Mouse (Mus musculus): ENCODE measurements around the gene Ano6.

The Ano6 gene

DNA sequence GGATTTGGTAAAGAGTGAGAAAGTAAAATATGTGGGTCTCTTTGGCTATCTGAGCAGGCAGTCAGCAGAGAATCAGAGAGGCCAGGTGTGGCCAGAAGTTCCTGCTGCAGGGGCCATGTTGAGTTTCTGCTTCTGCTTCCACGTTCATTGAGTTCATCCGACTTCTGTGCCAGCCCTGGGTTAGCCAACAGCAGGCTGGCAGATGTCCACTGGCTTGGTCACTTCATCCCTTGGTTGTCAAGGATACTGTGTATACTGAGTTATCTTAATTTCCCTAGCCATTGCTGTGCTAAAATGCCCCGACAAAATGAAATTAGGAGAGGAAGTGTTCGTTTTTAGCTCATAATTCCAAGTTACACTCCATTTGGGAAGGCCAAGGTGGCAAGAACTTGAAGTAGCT is 21.1 kb upstream of the Ano6 start:
- no peak for DNase-seq

GRCm38 (mm10) chr15:95770307-95770706 is 20.3 kb upstream of the Ano6 start:
- no peak for DNase-seq

GRCm38 (mm10) chr15:95772374-95772773 is 18.3 kb upstream of the Ano6 start:
- DNase-seq, result no peak

DNA sequence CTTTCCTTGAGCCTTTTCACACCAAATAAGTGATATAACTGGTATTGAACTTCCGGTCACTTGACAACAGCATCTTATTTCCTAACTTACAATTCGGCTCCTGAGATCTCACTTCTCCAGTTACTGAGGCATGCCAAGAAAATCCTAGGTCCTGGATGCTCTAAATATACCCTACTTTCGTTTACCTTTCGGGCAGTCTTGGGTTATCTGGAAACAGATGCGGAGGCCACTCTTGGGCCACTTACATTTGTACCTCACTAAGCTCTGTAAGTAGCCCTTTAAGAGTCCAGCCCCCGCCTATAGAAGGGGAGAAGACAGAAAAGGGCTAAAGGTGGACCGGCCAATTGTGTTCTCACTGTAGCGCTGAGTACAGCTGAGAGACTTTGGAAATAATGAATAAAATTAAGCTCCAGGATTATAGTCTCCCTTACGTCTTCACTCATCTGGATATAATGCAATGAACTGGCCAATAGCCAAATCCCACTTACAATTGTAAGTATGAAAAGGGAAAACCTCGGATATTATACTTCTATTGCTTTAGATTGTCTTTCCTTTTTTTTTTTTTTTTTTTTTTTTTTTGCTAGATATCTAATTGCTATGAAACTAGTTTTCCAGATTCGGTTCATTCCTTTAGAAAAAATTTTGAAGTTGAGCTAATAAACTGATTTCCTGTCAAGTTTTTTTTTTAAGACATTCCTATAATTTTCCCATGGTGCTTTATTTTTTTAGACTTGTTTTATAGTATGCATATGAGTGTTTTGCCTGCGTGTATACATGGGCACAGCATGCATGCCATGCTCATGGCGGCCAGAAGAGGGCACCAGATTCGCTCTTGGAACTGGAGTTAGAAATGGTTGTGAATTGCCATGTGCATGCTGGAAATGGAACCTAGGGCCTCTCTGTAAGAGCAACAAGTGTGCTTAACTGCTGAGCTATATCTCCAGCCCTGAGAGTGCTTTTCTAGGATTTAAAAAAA is 17.5 kb upstream of the Ano6 start:
- peak; percentile 51 for DNase-seq

GRCm38 (mm10) chr15:95774197-95774596 is 16.4 kb upstream of the Ano6 start:
- DNase-seq, result no peak

- no peak for DNase-seq
These were observed 15.8 kb upstream of the Ano6 start for GRCm38 (mm10) chr15:95774674-95775414.

DNA sequence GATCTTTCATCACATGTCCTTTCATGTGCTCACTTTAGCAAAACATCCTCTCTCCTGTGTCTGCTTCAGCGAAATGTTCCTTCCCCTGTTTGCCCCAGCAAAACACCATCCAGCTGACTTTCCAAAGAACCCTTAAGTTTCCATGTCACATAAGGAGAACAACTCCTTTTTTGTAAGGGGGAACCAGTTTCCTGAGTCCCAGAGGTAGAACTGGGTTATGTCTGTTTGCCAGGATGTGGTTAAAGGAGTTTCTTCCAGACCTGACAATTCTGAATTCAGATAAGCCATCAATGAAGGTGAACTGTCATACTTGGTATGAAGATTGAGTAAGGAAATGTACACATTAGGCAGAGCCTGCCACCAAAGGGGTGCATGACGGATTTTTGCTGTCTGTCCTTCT is 12.9 kb upstream of the Ano6 start:
- DNase-seq, result no peak

GRCm38 (mm10) chr15:95778710-95779109 is 11.9 kb upstream of the Ano6 start:
- DNase-seq, result no peak

GRCm38 (mm10) chr15:95786624-95787023 is 4.0 kb upstream of the Ano6 start:
- DNase-seq, result no peak

DNA sequence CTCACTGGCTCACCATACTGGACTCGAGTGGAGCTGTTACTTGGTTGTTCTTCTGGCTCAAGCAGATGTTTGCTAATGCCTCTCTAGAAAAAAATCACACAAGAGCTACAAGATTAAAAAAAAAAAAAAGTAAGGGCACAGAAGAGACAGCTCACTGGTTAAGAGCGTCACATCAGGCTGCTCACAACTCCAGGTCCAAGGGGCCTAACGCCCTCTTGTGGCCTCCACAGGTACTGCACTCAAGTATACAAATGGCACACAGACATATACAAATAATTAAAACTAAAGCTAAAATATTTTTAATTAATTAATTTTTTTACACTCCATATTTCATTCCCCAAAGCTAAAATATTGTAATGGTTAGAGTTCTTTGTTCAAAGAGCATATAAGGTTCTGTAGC is 3.1 kb upstream of the Ano6 start:
- no peak for DNase-seq

GRCm38 (mm10) chr15:95789562-95790528 is 798 bp upstream of the Ano6 start:
- DNase-seq, result peak; percentile 29

- no peak for DNase-seq
These were observed 623 bp downstream of the Ano6 start for GRCm38 (mm10) chr15:95791141-95791791.

DNA sequence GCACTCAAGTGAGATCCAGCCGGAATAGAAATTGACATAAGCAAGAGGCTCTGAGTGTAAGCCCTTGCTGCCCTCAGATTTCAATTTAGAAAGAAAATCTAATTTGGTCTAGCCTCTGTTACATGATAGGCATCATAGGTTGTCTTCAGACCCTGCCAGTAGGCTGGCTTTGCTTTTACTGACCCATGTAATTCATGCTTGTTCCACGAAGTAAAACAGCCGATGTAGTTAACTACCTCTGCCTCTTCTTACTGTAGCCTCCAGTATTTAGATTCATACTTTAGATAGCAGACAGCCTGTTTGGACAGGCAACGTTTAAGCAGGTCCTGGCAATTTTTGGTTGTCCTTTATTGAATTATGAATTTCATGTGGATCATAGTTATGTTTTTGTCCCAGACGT is 1.2 kb downstream of the Ano6 start:
- DNase-seq, result no peak

DNA sequence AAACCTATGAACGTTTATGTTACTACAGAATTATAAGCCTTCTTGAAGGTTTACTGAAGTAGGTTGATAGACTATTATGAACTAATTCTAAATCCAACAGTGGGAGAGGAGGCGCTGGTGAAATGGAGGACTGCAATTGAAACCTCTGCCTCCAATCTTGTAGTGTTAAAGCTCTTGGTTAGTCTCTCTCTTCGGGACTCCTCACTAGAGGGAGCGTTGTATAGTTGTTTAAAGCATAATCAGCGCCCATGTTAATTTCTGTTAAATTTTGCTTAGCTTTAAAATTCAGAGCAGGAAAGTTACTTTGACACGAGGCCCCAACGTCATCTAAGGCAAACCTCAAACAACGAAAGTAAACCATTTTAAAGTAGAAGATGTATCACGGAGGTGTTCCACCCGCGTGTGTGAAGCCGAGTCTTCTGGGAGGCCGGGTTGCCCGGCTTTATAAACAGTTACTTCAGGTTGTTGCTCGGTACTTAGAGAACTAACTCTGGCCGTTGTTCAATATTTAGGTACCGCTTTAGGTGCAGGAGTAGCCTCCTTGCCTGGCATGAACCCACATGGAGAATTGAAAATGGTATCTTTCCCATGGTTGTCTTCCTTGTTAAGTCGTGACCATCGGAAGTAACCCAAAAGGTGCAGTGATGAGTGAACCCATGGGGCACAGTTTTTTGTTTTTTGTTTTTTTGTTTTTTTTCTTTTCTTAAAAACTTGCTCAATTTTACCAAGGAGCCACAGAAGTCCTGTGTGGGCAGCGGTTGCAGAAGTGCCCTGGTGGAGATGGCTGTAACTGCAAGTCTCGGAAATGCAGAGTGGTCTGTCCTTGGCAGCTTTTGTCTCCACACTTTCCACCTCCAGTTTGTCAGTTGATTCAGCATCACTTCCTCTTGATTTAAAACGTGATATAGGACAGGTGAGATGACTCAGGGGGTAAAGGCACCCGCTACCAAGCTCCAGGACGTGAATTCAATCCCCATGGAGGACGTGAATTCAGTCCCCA is 1.9 kb downstream of the Ano6 start:
- DNase-seq, result no peak

DNA sequence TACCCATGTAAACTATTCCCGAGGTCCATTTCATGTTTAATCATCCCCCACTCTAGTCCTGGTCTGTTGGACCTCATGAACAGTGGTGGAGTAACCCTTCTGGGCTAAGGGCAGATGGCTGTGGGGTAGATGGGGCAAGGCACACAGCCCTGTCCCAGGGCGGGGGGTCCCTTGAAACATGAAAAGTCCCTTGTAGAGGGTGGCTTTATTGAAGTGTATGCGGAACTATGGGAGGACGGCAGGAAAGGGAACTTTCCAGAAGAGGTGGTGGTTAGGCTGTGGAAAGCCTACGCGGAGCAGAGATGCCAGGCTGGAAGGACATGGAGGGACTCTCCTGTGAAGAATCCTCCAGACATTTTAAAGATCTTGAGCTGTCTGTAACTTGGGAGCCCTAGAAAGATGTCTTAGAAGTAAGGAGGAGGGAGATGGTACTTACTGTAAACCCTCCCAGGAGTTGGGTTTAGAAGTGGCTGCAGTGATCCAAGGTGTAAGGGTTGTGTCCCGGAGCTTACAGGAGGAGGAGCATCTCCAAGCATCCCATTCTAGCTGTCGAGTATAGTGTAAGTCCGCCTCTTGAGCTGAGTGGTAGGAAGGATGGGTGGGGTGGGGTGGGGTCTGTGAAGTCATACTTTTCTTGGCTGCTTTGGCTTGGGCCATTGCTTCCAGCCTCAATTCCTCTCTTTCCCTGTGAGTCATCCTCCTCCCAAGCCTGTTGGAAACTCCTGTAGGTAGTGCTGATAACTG is 3.3 kb downstream of the Ano6 start:
- no peak for DNase-seq

- no peak for DNase-seq
These were observed 4.2 kb downstream of the Ano6 start for GRCm38 (mm10) chr15:95794611-95795565.

GRCm38 (mm10) chr15:95796062-95796461 is 5.4 kb downstream of the Ano6 start:
- no peak for DNase-seq

DNA sequence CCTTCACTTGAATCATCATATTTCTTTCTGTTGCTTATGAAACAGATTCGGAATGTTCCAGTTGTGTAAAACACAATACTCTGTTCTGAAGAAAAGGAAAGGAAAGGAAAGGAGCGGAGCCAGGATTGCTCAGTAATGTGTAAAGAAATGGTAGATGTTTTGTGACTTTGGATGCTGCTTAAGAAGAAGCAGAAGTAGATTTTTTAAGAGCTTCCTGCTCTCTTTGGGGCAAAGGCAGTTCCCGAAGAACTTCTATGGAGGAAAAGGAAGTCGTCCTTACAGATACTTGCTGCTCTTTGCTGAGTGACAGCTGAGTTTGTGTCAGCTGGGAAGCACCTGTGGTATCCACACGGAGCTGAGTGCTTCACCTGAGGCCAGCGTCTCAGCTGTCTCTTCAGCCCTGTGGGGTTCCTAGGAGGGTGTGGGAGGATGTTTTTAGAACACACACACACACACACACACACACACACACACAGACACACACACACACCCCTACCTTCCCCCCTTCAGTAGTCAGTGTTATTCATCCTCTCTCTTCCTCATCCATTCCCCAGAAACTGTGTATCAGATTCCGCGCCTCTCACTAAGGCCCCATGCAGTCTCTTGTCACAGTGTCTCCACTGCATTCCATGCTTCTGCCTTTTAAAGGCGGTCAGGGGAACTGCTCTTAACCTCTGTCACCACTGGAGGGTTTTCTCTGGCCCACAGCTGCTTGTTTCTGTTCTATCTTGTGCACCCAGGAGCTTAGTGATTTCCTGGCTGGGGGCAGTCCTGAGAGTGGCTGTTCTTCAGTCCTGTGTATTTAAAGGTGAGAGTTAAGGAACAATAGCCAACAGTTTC is 6.7 kb downstream of the Ano6 start:
- DNase-seq, result no peak

All from right cerebral cortex, postnatal 14 days (tissue).